Mouse (Mus musculus) lung, embryonic 14.5 days (tissue): ENCODE measurements around the gene Zfp984. TPM values are rescaled to one million over a fixed set of nuclear protein-coding genes. Genes with fewer than 3 reads are reported as not detected.
"Not testable (repeated sequence)": the region's sequence is repeated elsewhere in the genome, so short reads cannot be mapped to it uniquely, and the experiment has no call there.

Source experiments
- ATAC-seq: fragments of 200-750 bp; cut with Nextera tagmentation; 2 replicates; pipeline ENCODE4 v1.8.0; 2017; ENCODE audit warnings: mild to moderate bottlenecking, moderate TSS enrichment, moderate library complexity; ENCODE audit not compliant: insufficient read depth
- DNase-seq: peaks from one replicate; pipeline ENCODE4 v3.0.0-alpha.2; 2015
- H3K27ac ChIP-seq: fragments of 300-500 bp; sonication (generic); 2 replicates; pipeline ENCODE4 v1.5.1; 2014; ENCODE audit warnings: low read depth, mild to moderate bottlenecking, moderate library complexity
- H3K27me3 ChIP-seq: fragments of 300-500 bp; sonication (generic); 2 replicates; pipeline ENCODE4 v1.6.1; 2014; ENCODE audit warnings: low read length, control low read depth; ENCODE audit not compliant: insufficient read depth
- H3K36me3 ChIP-seq: fragments of 300-500 bp; sonication (generic); 2 replicates; pipeline ENCODE4 v1.6.1; 2014; ENCODE audit warnings: control low read depth; ENCODE audit not compliant: insufficient read depth
- H3K4me1 ChIP-seq: fragments of 300-500 bp; sonication (generic); 2 replicates; pipeline ENCODE4 v1.6.1; 2014; ENCODE audit warnings: antibody characterized with exemption, control low read depth; ENCODE audit not compliant: insufficient read depth
- H3K4me2 ChIP-seq: fragments of 300-500 bp; sonication (generic); 2 replicates; pipeline ENCODE4 v1.6.1; 2014; ENCODE audit warnings: mild to moderate bottlenecking
- H3K4me3 ChIP-seq: fragments of 300-500 bp; sonication (generic); 2 replicates; pipeline ENCODE4 v1.5.1; 2014; ENCODE audit warnings: low read depth, low read length
- H3K9ac ChIP-seq: fragments of 300-500 bp; sonication (generic); 2 replicates; pipeline ENCODE4 v1.6.1; 2014
- H3K9me3 ChIP-seq: fragments of 300-500 bp; sonication (generic); 2 replicates; pipeline ENCODE4 v1.6.1; 2016; ENCODE audit warnings: low read depth, low read length, control low read depth
- CTCF ChIP-seq: IDR thresholded peaks from 2 replicates; pipeline ENCODE4 v1.5.1; 2016; ENCODE audit warnings: antibody characterized with exemption, low read depth
- WGBS: fragments of 180-500 bp; shearing (Covaris S2); extraction: QIAGEN DNeasy Blood & Tissue Kit; methylation state at CpG from one replicate; pipeline ENCODE4 v1.1.7; 2014; 5-methylcytosine and 5-hydroxymethylcytosine counted together
- polyA plus RNA-seq: library from polyadenylated mRNA; unstranded; fragments of >200 nt; fragmentation: Nextera tagmentation; extraction: Ambion mirVana; gene quantifications from 2 replicates; pipeline ENCODE4 v1.2.1, GENCODE M21; 2014

Zfp984 gene
- polyA plus RNA-seq, 1 experiment from 2014 or later = 8.6 TPM

- Histone ChIP-seq H3K9ac (no peak overlapping the region), H3K4me3 (no peak overlapping the region), H3K36me3 (peaks cover 38% of the 10 kb centered on the region), H3K4me1 (no peaks in the 10 kb centered on the region), H3K4me2 (no peak overlapping the region), H3K27ac (no peak overlapping the region), H3K27me3 (no peaks in the 10 kb centered on the region), H3K9me3 (peaks cover 46% of the 10 kb centered on the region)
- no peak for TF ChIP-seq CTCF
- ATAC-seq = no peak
- WGBS = 88% methylated on average over 4 of the region's 4 CpGs
- DNase-seq = no peak
These were observed 14.8 kb upstream of the Zfp984 start for GRCm38 (mm10) chr4:147824389-147824788.

- not testable (repeated sequence) for H3K4me3 ChIP-seq, H3K27ac ChIP-seq, H3K9ac ChIP-seq, H3K4me1 ChIP-seq, DNase-seq, H3K27me3 ChIP-seq, H3K4me2 ChIP-seq, ATAC-seq
- WGBS = 81% methylated on average over 3 of the region's 3 CpGs
- peaks cover 20% of the 10 kb centered on the region for H3K36me3 ChIP-seq
- peaks cover 34% of the 10 kb centered on the region for H3K9me3 ChIP-seq
These were observed 11.8 kb upstream of the Zfp984 start for GRCm38 (mm10) chr4:147821414-147821813.

- H3K9ac ChIP-seq, DNase-seq, H3K27ac ChIP-seq, H3K4me2 ChIP-seq, H3K27me3 ChIP-seq, ATAC-seq, H3K4me3 ChIP-seq, H3K36me3 ChIP-seq, H3K4me1 ChIP-seq: not testable (repeated sequence)
- H3K9me3 ChIP-seq = peaks cover 18% of the 10 kb centered on the region
- 80% methylated on average over 7 of the region's 7 CpGs for WGBS
These were observed 10.1 kb upstream of the Zfp984 start for GRCm38 (mm10) chr4:147819659-147820058.

- peak; percentile 26 for TF ChIP-seq CTCF
- no peak for ATAC-seq
These were observed 5.1 kb upstream of the Zfp984 start for GRCm38 (mm10) chr4:147814592-147815167.

GRCm38 (mm10) chr4:147813249-147813765 lies 3.7 kb upstream of the Zfp984 start:
- no peak for TF ChIP-seq CTCF
- Histone ChIP-seq H3K4me2 (no peak overlapping the region), H3K9ac (no peak overlapping the region), H3K4me1 (no peaks in the 10 kb centered on the region), H3K27ac (no peak overlapping the region), H3K9me3 (no peaks in the 10 kb centered on the region), H3K4me3 (no peak overlapping the region), H3K27me3 (no peaks in the 10 kb centered on the region), H3K36me3 (no peaks in the 10 kb centered on the region)
- no peak for ATAC-seq
- WGBS = 42% methylated on average over 5 of the region's 5 CpGs
- DNase-seq = no peak

More at GRCm38 (mm10) chr4:147814592-147815167, 5.1 kb upstream of the Zfp984 start:
- Histone ChIP-seq H3K9me3 (peaks cover 3% of the 10 kb centered on the region; the same call in 1 of the 2 replicates), H3K4me1 (no peaks in the 10 kb centered on the region), H3K9ac (no peak overlapping the region), H3K4me2 (no peak overlapping the region), H3K27me3 (no peaks in the 10 kb centered on the region), H3K36me3 (no peaks in the 10 kb centered on the region), H3K27ac (no peak overlapping the region), H3K4me3 (no peak overlapping the region)
- peak; percentile 19 for DNase-seq
- 69% methylated on average over 2 of the region's 2 CpGs for WGBS

GRCm38 (mm10) chr4:147809966-147810304 lies 347 bp upstream of the Zfp984 start:
- 46% methylated on average over 2 of the region's 2 CpGs for WGBS
- not testable (repeated sequence) for H3K27me3 ChIP-seq, H3K36me3 ChIP-seq, H3K4me1 ChIP-seq, H3K9me3 ChIP-seq, H3K9ac ChIP-seq, DNase-seq, H3K27ac ChIP-seq, ATAC-seq
- peak overlapping the region; percentile 46 for H3K4me3 ChIP-seq
- H3K4me2 ChIP-seq = peak overlapping the region; percentile 67

GRCm38 (mm10) chr4:147808483-147808882 lies 1.1 kb downstream of the Zfp984 start:
- H3K27ac ChIP-seq, H3K9ac ChIP-seq, DNase-seq, H3K4me1 ChIP-seq, H3K36me3 ChIP-seq, H3K27me3 ChIP-seq, H3K9me3 ChIP-seq, H3K4me3 ChIP-seq: not testable (repeated sequence)
- WGBS = 70% methylated on average over 4 of the region's 4 CpGs
- H3K4me2 ChIP-seq = peak overlapping the region; percentile 67
- peak; percentile 47 for ATAC-seq

- not testable (repeated sequence) for H3K4me2 ChIP-seq, H3K9me3 ChIP-seq, ATAC-seq, H3K36me3 ChIP-seq, H3K27me3 ChIP-seq, H3K9ac ChIP-seq, H3K27ac ChIP-seq, H3K4me3 ChIP-seq, DNase-seq, H3K4me1 ChIP-seq
- WGBS = 92% methylated on average over 1 of the region's 1 CpGs
These were observed 14.3 kb downstream of the Zfp984 start for GRCm38 (mm10) chr4:147795308-147795707.

- not testable (repeated sequence) for H3K4me1 ChIP-seq, H3K4me3 ChIP-seq, H3K27me3 ChIP-seq, DNase-seq, H3K4me2 ChIP-seq, H3K9me3 ChIP-seq, ATAC-seq, H3K27ac ChIP-seq, H3K9ac ChIP-seq, H3K36me3 ChIP-seq
- WGBS = 73% methylated on average over 1 of the region's 3 CpGs
These were observed 15.4 kb downstream of the Zfp984 start for GRCm38 (mm10) chr4:147794026-147794665.

- ATAC-seq = not testable (repeated sequence)
These were observed 16.1 kb downstream of the Zfp984 start for GRCm38 (mm10) chr4:147793390-147793916.

More at GRCm38 (mm10) chr4:147793390-147793916, 16.1 kb downstream of the Zfp984 start:
- H3K4me2 ChIP-seq, DNase-seq, H3K4me3 ChIP-seq, H3K9ac ChIP-seq, H3K27ac ChIP-seq, H3K4me1 ChIP-seq, H3K36me3 ChIP-seq, H3K9me3 ChIP-seq, H3K27me3 ChIP-seq: not testable (repeated sequence)
- 68% methylated on average over 2 of the region's 2 CpGs for WGBS
